Mouse (Mus musculus): Measurements from ENCODE around the gene Coq7.

DNA sequence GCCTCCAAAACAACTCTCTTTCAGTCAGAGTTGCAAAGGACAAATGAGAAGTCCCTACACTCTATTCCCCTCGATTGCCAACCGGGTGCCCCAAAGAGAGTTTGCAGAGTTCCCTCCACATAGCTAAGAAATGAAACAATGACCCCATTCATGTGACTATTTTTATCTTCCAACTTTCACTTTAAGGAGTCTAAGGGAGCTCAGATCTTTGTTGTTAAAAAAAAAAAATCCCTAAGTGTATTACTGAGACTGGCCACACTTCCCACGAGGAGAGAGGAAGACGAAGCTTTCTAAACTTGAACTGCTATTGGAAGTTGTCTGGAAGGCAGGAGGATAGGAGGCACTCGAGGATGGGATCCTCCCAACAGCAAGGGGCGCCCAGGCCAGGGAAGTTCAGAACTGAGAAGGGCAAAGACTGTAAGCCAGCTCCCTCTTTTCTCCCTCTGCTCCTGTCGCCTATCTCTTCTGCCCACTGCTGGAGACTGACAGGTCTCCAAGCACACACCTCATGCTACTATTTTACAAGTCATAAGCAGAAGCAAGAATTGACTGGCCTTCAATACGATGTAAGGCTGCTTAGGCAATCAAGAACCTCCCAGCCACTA is 45.0 kb downstream of the Coq7 start:
- TF ChIP-seq CTCF (IDR thresholded peaks at IDR 0.05; ENCODE audit: borderline replicate concordance, extremely low read depth, insufficient read depth, insufficient read length) (no peak), POLR2A (IDR thresholded peaks at IDR 0.05; ENCODE audit: borderline replicate concordance, extremely low read depth, insufficient read depth, insufficient read length, poor library complexity, severe bottlenecking) (no peak)
